Mouse (Mus musculus): ENCODE results near the gene Per1. TPM values are rescaled to one million over a fixed set of nuclear protein-coding genes. Genes with fewer than 3 reads are reported as not detected.

Gene Per1
- total RNA-seq, 2 experiments from 2014 or later, result 17.5 to 78.6 TPM

DNA sequence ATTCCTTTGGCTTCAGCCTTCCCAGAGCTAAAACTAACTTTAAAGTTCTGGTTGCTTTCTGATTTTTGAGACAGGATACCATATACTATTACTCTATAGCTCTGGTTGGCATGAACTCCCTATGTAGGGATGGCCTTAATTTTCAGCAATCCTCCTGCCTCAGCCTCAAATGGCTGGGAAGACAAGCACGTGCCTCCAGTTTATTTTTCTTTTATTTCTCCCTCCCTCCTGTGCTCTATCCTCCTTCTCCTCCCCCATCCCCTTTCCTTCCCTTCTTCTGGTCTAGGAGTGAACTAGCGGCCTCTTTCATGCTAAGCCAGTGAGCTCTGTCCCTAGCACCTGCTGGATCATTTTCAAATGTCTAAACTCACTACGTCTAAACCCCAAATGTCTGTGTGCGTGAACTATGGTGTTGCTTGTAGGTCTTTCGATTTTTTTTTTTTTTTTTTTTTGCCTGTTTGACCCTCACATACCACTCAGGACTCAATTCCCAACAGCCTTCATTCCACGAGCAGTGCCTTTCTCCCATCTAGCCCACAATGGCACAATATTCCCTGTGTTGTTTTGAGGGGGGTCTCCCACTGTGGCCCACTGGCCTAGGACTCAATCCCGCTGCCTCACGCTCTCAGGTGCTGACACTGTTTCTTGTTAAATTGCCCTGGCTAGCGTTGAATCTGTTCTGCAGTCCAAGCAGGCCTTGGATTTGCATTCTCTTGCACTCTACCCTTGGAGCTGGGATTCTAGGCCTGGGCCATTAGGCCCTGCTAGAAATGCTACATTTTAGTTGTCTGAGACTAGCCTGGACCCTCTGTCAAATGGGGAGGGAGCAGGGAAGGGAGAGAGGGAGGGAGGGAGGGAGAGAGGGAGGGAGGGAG lies 30.5 kb upstream of the Per1 start:
- DNase-seq, result no peak

DNA sequence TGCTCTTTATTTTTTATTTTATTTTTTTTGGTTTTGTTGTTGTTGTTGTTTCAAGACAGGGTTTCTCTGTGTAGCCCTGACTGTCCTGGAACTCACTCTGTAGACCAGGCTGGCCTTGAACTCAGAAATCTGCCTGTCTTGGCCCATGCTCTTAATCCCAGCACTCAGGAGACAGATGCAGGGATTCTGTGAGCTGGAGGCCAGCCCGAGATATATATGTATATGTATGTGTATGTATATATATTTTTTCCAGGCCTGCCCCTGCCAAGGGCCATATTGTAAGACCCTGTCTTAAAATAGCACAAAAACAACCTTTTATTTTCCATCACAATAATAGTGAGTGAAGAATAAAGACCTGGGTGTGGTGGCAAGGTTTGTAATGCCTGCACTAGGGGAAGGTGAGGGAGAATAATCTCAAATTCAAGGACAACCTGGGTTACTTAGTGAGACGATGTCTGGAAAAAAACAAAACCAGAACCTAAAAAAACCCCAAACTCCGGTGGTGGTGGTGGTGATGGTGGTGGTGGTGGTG lies 29.6 kb upstream of the Per1 start:
- no peak for DNase-seq

DNA sequence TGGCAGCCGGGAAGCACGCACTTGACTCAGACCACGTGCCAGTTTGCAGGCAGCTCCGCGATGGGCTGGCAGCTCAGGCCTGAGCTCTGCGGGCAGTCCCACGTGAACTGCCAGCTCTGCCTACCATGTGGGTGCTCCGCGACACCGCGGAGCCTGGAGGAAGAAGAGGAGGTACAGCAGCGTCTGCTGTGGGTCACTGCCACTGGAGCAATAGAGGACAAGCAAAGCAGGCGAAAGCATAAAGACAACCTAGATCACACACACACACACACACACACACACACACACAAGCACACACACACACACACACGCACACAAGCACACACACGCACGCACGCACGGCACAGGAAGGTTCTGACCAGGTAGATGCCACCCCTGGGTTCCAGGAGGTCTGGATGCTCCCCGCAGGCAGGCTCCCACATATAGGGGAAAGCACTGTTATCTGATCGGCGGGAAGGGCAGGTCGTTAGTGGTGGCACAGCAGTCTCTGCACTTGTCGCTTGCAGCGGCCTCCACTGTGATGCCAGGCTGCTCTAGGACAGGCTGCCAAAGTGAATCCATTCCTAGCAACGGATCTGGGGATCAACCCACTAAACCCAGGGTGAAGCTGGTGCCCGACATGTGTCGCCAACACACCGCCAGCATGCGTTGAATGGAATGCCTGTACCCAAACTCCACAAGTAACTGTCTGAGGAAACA lies 28.7 kb upstream of the Per1 start:
- DNase-seq, result no peak

DNA sequence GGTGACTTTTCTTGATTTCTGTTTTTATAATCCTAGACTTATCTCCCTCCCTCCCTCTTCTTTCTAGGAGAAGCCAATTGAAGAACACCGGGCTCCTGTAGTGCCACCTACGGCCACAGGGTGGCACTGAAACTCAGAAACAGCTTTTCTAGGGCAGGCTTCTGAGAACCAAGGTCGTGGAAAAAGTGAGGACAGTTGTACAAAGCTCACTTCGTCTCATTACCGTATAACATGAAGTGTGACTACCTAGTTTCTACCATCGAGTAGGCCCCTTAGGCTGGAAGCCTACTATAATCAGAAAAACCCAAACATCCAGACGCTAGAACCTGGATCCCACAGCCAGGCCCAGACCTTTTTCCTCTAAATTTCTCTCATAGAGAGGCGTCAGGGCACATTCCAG lies 28.1 kb upstream of the Per1 start:
- DNase-seq, result peak; percentile 84

DNA sequence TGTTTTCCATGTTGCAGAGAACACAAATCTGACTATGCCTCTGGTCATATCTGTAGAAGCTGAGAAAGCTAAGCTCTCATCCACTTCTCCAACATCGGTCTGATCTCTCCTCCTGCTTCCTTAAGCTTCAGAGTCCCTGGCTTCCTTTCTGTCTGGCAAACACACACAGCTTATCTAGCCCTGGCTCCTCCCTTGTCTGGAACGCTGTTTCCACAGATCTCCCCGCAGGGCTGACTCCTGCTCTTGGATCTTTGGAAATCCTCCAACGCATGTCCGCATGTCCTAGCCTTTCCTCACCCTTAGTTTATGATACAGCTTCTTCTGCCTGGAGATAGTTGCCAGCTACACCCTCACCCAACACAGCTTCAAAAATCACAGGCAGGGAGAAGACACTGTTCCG lies 27.4 kb upstream of the Per1 start:
- no peak for DNase-seq

DNA sequence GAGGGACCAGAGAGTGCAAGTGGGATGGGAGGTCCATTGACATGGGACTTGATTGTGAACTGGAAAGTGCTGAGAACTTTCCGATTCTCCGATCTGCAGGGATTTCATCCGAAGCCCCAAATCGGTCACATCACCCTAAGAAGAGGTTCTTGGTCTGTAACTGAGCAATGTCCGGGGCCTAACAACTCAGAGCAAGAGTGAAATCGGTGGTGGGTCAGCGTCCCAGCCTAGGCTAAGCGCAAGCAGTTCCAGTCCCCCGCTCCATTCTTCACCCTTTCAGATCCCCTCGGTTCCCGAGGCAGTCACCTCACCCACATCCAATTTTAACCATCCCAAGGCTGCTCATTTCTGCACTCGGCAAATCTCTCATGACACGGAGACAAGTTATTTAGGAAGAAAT lies 24.9 kb upstream of the Per1 start:
- DNase-seq, result no peak

DNA sequence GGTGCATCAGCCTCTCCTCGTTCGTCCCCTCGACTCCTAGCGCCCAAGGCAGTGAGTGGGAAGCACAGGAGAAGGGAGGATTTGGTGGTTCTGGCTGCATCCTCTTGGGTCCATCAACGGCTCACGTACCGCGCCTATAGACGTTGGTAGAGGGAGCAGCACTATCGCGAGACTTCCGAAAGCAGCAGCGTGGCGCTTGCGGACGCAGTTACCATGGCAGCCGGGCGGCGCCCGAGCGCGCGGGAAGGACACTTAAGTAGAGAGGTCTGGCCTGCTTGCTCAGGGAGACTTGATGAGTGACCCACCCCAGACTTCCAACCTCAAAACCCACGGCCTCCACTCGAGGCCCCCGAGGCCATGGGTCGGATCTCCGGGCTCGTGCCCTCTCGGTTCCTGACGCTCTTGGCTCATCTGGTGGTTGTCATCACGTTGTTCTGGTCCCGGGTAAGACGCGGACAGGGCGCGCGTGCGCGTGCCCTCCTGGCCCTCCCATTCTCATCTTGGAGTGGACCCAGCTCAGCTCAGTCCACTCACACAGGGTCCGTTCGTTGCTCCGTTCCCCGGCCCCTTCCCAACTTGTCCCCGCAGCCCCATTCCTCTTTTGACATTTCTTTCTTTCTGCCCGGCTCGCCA lies 24.3 kb upstream of the Per1 start, which contains the start of gene Tmem107:
Gene Tmem107 (plus strand): TSS at position 217 of the 633 bp plus-strand sequence.
- peak; percentile 90 for DNase-seq

DNA sequence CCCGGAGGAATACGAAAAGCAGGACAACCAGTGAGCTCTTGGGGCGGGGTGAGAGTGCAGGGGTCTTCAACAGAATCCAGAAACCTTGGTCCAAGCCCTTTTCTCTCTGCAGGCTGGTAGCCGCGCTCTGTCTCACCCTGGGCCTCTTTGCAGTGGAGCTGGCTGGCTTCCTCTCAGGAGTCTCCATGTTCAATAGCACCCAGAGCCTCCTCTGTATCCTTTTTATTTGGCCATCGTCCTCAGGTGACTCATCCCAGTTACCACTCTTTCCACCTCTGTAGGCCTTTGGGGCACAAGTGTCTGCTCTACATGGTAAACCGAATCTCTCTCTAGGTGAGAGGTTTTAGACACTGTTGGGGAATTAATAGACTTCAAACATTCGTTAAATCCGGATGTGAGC lies 23.8 kb upstream of the Per1 start:
- DNase-seq, result no peak

DNA sequence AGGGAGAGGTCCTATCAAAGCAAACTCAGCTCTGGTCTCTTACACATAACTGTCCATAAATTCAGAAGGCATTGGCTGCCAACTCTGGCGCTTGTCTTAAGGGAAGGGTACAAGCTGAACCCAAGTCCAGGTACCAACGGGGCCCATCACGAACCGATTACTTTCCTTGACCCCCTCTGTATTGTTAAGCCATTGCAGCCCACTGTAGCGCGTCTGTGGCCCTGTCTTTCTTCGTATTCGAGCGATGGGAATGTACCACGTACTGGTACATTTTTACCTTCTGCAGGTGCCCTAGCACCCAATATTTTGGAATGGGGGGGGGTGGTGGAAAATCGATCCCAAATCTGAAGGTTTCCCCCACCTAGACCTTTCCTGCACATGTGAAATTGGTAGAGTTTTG lies 22.8 kb upstream of the Per1 start:
- no peak for DNase-seq

DNA sequence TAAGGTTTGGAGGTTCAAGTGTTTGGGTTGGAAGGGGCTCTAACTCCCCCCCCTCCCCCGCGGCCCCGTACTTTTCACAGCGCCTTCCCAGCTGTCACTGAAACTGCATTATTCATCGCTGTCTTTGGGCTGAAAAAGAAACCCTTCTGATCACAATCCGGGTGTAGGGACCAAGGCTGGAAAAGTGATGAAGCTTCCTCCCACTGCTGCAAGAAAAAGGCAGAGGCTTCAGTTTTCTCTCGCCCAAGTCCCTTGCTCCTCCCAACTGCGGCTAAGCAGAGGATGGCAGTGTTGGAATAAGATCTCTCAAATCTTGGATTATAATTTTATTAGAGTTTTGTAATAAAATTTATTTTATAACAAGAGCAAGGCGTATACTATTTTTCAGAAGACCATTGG lies 22.4 kb upstream of the Per1 start:
- DNase-seq, result no peak

DNA sequence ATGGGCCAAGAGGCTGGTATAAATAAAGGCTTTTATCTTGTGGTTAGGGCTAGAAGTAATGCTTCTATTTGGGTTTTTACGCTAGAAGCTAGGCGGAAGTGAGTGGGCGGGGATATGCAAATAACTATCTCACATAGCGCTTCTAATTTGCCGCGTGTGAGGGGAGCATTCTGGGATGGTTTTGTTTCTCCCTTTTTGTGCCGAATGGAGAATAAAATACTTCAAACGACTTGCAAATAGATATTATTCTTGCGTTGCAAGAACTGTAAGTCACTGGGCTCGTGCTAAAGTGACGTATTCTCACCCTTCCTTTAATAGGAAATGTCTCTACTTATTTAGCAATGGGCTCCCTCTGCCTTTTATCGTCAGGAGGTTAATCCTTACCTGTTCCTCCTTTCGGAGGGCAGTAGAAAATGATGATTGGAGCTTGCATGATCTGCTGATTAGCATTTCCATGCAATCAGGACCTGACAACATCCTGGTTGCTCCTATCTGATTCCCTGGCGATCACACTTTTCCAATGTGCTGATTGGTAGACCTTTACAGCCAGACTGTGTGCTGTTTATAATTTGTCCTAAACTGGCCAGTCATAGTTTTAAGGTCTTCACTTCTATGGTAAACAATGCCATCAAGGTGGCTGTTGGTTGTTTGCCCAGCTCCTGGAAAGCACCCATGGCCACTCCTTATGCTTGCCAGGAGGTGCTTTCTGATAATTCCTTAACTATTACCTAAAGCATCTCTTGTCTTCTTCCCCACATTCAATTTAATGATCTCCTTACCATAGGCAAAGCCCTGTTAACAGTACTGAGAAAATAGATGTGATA lies 21.7 kb upstream of the Per1 start:
- peak; percentile 64 for DNase-seq

DNA sequence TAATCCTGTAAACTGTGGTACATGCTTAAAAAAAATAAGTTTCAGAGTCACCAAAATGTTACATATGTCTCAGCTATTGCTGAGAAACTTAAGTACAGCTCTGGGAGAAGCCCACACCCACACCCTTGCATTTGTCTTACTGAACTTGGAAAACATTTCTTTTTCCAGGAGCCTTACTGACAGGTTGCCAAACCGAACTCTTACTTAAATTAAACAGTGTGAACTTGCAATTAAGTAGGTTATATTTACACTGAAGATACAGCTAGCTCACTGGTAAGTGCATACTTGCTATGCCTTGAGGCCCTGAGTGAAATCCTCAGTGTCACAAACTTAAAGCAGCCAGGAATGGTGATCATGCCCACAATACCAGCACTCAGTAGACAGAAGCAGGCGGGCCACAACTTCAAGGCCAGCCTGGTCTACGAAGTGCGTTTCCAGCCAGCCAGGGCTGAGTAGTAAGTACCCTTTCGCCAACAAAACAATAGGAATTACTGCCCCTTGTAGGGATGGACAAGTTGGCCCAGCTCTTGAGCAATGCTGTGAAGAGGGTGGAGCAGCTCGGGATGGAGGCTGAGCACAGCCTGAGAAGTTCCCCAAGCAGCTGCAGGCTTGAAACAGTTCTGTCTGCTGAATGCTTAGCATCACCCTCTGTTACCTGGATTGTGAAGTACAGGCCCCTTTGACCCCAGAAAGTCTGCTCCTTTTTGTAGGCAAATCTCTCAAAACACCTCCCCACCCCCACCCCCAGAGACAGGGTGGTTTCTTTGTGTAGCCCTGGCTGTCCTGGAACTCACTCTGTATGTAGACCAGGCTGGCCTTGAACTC lies 20.9 kb upstream of the Per1 start:
- DNase-seq, result no peak

DNA sequence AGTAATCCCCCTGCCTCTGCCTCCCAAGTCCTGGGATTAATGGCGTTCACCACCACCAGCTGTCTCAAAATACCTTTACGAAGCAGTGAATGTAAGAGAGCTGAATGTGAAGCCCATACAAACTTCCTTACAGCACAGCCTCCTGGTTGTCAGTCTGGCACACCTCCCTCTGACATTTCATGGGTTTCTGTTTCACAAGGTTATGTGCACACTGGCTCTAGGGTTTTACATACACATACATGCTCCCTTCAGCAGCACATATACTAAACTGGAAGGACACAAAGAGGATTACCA lies 20.3 kb upstream of the Per1 start:
- DNase-seq, result no peak

DNA sequence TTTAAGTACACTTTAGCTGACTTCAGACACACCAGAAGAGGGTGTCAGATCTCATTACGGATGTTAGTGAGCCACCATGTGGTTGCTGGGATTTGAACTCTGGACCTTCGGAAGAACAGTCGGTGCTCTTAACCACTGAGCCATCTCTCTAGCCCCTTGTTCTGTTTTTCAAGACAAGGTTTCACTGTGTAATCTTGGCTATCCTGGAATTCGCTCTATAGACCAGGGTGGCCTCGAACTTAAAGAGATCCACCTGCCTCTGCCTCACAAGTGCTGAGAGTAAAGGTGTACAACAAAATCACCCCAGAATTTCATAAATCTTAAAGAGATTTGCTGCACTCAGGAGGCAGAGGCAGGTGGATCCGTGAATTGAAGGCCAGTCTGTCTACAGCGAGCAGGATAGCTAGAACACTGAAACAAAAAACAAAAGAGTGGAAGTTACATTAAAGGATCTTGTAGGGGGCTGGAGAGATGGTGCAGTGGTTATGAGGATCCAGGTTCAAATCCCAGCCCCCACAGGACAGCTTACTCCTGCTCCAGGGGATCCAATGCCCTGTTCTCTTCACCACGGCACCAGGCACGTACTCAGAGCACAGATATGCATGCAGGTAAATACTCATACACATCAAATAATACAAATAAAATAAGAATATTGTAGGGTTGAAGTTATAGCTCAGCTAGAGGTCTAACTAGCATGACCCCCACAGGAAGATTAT lies 19.1 kb upstream of the Per1 start:
- DNase-seq, result no peak

DNA sequence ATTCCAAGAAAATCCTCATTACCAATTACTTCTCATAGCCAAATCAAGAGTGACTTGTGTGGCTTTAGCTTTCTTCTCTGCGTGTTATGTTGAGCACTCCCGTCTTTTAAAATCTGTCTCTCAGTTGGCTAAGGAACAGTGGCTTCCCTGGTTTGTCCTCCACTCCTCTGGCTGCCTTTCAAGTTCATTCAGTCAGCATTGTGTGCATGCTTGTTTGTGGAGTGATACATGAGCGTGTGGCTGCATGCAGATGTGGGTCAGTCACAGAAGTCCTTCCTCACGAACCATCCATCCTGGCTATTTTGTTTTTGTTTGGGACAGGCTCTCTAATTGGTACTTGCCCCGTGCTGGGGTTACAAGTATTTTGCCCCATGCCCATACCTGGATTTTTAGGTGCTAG lies 18.4 kb upstream of the Per1 start:
- DNase-seq, result no peak

DNA sequence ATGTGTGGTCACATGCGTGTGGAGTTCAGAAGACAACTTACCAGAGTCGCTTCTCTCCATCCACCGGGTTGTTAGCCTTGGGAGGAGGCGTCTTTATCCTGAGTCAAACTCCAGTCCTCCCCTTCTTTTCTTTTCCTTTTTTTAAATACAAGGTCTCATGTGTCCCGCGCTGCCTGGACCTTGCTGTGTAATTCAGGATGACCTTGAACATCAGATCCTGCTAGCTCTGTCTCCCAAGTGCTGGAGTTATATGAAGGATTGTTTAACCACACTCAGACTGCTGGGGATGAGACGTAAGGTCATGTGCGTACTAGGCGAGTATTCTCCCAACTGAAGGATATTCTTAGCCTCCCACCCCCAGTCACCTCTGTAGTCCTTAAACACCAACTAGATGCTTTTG lies 17.7 kb upstream of the Per1 start:
- DNase-seq, result no peak

DNA sequence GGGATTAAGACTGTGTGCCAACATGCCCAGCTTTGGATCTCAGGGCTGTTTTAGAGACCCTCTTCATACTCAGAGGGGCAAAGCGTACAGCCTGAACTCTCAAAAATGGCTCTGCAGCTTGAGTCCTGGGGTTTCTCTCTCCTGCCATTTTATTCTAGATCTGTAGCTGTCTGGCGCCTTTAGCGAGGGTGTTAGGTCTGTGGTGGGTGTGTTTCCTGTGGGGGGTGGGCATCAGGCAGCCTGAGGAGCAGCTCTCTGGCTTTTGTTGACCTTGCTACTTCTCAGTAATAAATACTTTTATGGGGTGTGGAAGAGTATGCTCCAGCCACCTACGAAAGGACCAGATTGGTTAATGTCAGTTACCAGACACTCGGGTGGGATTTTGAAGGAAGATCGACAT lies 17.0 kb upstream of the Per1 start:
- no peak for DNase-seq

DNA sequence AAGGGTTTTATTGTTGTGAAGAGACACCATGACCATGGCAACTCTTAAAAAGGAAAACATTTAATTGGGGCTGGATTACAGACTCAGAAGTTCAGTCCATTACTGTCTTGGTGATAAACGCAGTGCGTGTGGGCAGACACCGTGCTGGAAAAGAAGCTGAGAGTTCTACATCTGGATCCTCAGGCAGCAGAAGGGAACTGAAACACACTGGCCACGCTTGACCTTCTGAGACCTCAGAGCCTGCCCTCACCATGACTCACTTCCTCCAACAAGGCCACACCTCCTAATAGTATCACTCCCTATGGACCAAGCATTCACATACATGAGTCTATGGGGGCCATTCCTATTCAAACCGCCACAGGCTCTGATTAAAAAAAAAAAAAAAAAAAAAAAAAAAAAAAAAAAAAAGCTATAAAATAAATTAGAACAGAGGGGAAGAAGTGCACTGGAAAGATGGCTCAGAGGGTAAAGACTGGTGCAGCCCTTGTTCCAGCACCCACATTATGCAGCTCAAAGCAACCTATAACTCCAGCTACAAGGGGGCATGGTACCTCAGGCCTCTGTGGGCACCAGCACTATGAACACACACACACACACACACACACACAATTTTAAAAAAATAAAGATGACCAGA lies 16.1 kb upstream of the Per1 start:
- no peak for DNase-seq

DNA sequence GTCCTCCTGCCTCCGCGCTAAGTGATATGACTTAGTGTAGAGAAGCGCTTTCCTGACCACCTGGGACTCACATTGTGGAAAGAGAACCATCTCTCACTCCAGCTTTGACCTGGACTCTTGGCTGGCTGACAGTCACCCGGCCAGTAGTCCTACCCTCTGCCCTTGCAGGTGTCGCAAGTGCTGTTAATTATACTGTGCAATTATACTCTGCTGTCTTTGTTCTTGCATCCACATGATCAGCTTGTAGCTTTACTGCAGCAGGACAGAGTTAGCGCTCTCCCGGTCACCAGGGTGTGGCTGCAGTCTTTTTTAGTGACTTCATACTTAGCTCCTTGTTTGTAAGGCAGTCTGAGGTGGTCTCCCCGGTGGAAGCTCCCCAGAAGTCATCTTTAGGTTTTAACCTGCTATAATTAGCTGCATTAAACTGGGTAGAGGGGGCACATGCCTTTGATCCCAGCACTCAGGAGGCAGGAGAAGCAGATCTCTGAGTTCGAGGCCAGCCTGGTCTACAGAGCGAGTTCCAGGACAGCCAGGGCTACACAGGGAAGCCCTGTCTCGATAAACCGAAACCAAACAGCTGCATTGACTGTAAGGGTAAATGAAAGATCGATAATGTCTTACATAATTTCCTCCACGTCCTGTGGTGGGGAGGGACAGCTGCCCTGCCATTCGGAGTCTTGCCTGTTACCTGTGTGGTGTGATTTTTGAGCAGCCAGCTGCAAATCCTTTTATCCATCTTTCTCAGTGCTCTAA lies 14.7 kb upstream of the Per1 start:
- no peak for DNase-seq

DNA sequence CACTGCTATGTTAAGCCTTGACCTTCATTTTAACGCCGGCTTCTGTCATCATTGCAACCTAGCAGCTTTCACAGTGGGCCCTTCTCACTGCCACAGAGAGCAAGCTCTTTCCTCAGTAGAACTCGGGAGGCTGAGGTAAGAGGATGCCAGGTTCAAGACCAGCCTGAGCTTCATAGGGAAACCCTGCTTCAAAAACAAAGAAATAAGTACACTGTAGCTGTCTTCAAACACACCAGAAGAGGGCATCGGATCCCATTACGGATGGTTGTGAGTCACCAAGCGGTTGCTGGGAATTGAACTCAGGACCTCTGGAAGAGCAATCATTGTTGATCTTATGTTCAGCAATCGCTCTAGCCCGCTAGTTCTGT lies 14.2 kb upstream of the Per1 start:
- DNase-seq, result no peak
